Comparison of ENCODE assay signal across 24 mouse cellular contexts in genomic region chr1:87698010-87698409, GRCm38 (mm10). TPM values are rescaled to one million over a fixed set of nuclear protein-coding genes. Genes with fewer than 3 reads are reported as not detected.
DNase-seq lines count a peak whose midpoint lies in the region; ATAC-seq lines count a peak whose summit lies in the region.
"Had no signal": no experiment of that assay in that cellular context is flagged by ENCODE, and none has a peak within 500 bp of the region (broad histone marks: within the 10 kb centered on the region; RNA-seq: fewer than 3 reads in every experiment).

No protein-coding gene starts in this region.

- H3K27me3 ChIP-seq in heart, embryonic 10.5 days (ENCODE audit: insufficient read depth, poor library complexity, severe bottlenecking): no peaks in the 10 kb centered on the region
- no peaks in the 10 kb centered on the region for H3K27me3 ChIP-seq in heart, embryonic 11.5 days (ENCODE audit: control insufficient read depth, insufficient read depth, low read length)
- H3K27me3 ChIP-seq in heart, embryonic 15.5 days: no peaks in the 10 kb centered on the region
- H3K27me3 ChIP-seq: heart, embryonic 13.5 days; limb, embryonic 13.5 days; midbrain, embryonic 12.5 days had no signal

- 66% methylated on average over 6 of the region's 6 CpGs for WGBS in heart, embryonic 10.5 days
- WGBS in heart, embryonic 11.5 days (ENCODE audit: insufficient replicate concordance): 49% methylated on average over 6 of the region's 6 CpGs
- 39% methylated on average over 6 of the region's 6 CpGs for WGBS in heart, embryonic 15.5 days

- ATAC-seq in heart, embryonic 11.5 days (replicated peaks; ENCODE audit: insufficient number of reproducible peaks, low FRiP score, low TSS enrichment): no peak; the same call in 1 of the 2 replicates
- peak; percentile 66; the same call in 1 of the 2 replicates for ATAC-seq in heart, embryonic 15.5 days (replicated peaks; ENCODE audit: insufficient number of reproducible peaks, insufficient read depth, low FRiP score, low read depth)
- ATAC-seq: forebrain, embryonic 16.5 days; hindbrain, postnatal 0 days; intestine, embryonic 15.5 days had no signal

- no peak overlapping the region for H3K9ac ChIP-seq in heart, embryonic 11.5 days (ENCODE audit: low read depth, low read length)
- no peak overlapping the region for H3K9ac ChIP-seq in heart, embryonic 15.5 days
- H3K9ac ChIP-seq: heart, embryonic 13.5 days; intestine, embryonic 15.5 days; limb, embryonic 13.5 days; midbrain, embryonic 12.5 days had no signal

- no peaks in the 10 kb centered on the region for H3K9me3 ChIP-seq in heart, embryonic 10.5 days
- no peaks in the 10 kb centered on the region for H3K9me3 ChIP-seq in heart, embryonic 11.5 days (replicated peaks; ENCODE audit: control insufficient read depth, low read length)
- no peaks in the 10 kb centered on the region for H3K9me3 ChIP-seq in heart, embryonic 15.5 days (replicated peaks)
- H3K9me3 ChIP-seq: heart, embryonic 13.5 days; hindbrain, embryonic 10.5 days; intestine, embryonic 15.5 days; limb, embryonic 13.5 days; midbrain, embryonic 12.5 days had no signal

- H3K4me1 ChIP-seq in heart, embryonic 10.5 days: peaks cover 12% of the 10 kb centered on the region
- H3K4me1 ChIP-seq in heart, embryonic 11.5 days (ENCODE audit: control insufficient read depth, insufficient read depth, low read length): no peaks in the 10 kb centered on the region
- H3K4me1 ChIP-seq in heart, embryonic 15.5 days (replicated peaks): peaks cover 9% of the 10 kb centered on the region
- H3K4me1 ChIP-seq: hindbrain, embryonic 10.5 days; intestine, embryonic 15.5 days; limb, embryonic 13.5 days; midbrain, embryonic 12.5 days had no signal

- H3K36me3 ChIP-seq in heart, embryonic 10.5 days: no peaks in the 10 kb centered on the region
- no peaks in the 10 kb centered on the region for H3K36me3 ChIP-seq in heart, embryonic 11.5 days (ENCODE audit: control insufficient read depth, insufficient read depth, low read length)
- H3K36me3 ChIP-seq in heart, embryonic 15.5 days: no peaks in the 10 kb centered on the region; the same call in 1 of the 2 replicates
- H3K36me3 ChIP-seq: heart, embryonic 13.5 days; hindbrain, embryonic 10.5 days; intestine, embryonic 15.5 days; limb, embryonic 13.5 days; midbrain, embryonic 12.5 days had no signal

- no peak overlapping the region for H3K4me3 ChIP-seq in heart, embryonic 10.5 days
- H3K4me3 ChIP-seq in heart, embryonic 11.5 days (ENCODE audit: low read depth, low read length): no peak overlapping the region
- no peak overlapping the region for H3K4me3 ChIP-seq in heart, embryonic 15.5 days
- H3K4me3 ChIP-seq: erythroblast, embryonic 14.5 days; heart, embryonic 13.5 days; hindbrain, embryonic 10.5 days; intestine, embryonic 15.5 days; limb, embryonic 13.5 days; midbrain, embryonic 12.5 days had no signal

- DNase-seq in heart, embryonic 10.5 days (ENCODE audit: low spot score): peak; percentile 79
- peak; percentile 8 for DNase-seq in lung, postnatal 36 days
- no peak for DNase-seq in lung, postnatal 14 days
- DNase-seq in cerebellum, postnatal 10 days: no peak
- no peak for DNase-seq in urinary bladder, postnatal 36 days (ENCODE audit: low spot score in 2 of 2)
- DNase-seq: adrenal gland, postnatal 25 days; cerebellum, adult 18-20 months; cerebellum, postnatal 14 days; kidney, adult 2 months; kidney, postnatal 4 days; lung, adult 18-20 months; thymus, adult 2 months; thymus, postnatal 36 days had no signal

- H3K27ac ChIP-seq in heart, embryonic 10.5 days: no peak overlapping the region
- H3K27ac ChIP-seq in heart, embryonic 11.5 days (ENCODE audit: low read depth, low read length): no peak overlapping the region
- no peak overlapping the region for H3K27ac ChIP-seq in heart, embryonic 15.5 days
- H3K27ac ChIP-seq: heart, embryonic 13.5 days; hindbrain, embryonic 10.5 days; hindbrain, postnatal 0 days; intestine, embryonic 15.5 days; limb, embryonic 13.5 days; midbrain, embryonic 12.5 days had no signal

- no peak overlapping the region for H3K4me2 ChIP-seq in heart, embryonic 11.5 days
- no peak overlapping the region for H3K4me2 ChIP-seq in heart, embryonic 15.5 days
- H3K4me2 ChIP-seq: heart, embryonic 13.5 days; intestine, embryonic 15.5 days; limb, embryonic 13.5 days; liver, embryonic 11.5 days; midbrain, embryonic 12.5 days had no signal

RNA-seq across cellular contexts. Expression of gene Atg16l1, which starts 57.7 kb away (rescaled TPM):
- polyA plus RNA-seq in heart, embryonic 10.5 days (2016; fragmentation: Nextera tagmentation; extraction: Ambion mirVana): 32.1 and 33.5 TPM in 2 replicates
- polyA plus RNA-seq in heart, embryonic 11.5 days (2014; fragmentation: Nextera tagmentation; extraction: Ambion mirVana): 25.1 and 30.5 TPM in 2 replicates
- polyA plus RNA-seq in heart, embryonic 15.5 days (2015; fragmentation: Nextera tagmentation; extraction: Ambion mirVana): 22.6 and 25.0 TPM in 2 replicates

Comparison
In these comparisons a context has a peak if more than half of its experiments do, and no peak if none do; other contexts are left out.
1. DNase-seq: peak in heart, embryonic 10.5 days (single experiment) and lung, postnatal 36 days (single experiment); none in lung, postnatal 14 days (single experiment), cerebellum, postnatal 10 days (0 of 2) and urinary bladder, postnatal 36 days (0 of 2).